Mouse (Mus musculus): ENCODE measurements at regions not wholly inside any gene's neighbourhood (a gene's known extent, or its start where the extent isn't known, plus 50 kb on each side); places are given as distances from the start of the nearest gene placed in this dataset.

DNA sequence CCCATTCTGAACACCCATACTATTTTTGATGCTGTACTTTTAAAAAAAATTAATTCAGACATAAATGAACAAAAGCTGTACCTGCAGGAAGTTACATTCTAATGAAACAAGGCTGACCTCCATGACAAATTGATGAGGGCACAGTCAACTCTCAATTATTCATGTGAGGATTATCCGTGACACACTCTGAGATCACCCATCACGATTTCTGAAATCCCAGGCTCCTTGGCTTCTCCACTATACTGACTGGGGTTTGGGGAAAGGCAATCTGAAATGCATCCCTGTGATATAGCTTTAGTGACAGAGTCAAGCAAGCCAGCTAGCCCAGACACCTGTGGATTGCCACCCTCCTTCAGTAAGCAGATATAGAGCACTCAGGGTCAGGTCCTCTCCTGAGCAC, 320.9 kb upstream of the Arid1b start:
- no peak for DNase-seq (ENCODE audit: low read depth)

DNA sequence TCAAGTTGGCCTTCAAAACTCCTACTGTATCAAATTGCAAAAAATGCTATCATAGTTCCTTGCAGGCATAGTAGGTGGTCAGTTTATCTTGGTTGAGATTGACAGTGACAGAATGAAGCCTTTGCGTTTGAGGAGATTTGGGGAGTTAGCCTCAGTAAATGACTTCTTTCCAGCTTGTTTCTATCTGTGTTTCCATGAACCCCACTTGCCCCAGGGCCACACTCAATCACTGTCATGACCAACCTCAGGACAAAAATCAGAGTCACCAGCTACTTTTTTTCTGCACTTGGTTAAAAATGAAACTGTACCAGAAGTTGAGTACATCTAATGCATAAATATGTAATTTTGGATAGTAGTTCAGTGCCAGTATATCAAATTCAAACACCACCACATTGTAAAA, 287.7 kb upstream of the Arid1b start:
- no peak for DNase-seq (ENCODE audit: low read depth)

DNA sequence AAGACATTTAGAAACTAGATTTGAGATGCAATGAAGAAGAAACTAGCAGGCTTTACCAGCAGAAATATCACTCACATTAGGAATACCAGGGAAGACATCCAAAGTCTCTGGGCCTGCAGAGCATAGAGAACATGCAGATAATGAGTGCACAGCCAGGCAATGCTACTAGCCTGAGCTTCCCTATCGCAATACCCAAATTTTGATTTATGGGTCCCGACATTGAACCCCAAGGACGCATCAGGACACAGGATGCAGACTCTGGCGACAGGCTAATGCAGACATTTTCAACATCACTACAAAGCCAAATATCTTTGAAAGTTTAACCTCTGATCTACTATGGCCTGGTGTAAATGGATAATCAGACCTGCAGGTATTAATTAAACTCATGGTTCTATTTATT, 273.1 kb upstream of the Arid1b start:
- no peak for DNase-seq (ENCODE audit: low read depth)

DNA sequence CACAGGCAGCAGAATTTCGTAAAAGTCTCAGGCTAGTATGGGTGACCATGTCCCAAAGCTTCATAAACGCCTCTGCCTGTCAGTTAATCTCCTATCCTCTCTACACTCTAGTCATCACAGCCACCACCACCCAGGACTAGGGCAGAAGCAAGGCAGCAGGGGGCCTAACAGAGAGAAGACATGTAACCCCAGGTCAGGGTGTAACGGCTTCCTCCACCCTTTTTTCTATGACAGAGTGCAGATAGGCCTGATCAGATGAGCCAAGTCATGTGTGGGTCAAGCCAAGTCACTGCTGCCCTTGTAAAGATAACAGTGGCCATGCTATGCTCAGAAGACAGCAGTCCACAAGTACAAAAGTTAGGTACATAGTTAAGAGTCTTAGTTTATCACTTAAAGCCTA, 270.1 kb upstream of the Arid1b start:
- DNase-seq (ENCODE audit: low read depth): no peak

DNA sequence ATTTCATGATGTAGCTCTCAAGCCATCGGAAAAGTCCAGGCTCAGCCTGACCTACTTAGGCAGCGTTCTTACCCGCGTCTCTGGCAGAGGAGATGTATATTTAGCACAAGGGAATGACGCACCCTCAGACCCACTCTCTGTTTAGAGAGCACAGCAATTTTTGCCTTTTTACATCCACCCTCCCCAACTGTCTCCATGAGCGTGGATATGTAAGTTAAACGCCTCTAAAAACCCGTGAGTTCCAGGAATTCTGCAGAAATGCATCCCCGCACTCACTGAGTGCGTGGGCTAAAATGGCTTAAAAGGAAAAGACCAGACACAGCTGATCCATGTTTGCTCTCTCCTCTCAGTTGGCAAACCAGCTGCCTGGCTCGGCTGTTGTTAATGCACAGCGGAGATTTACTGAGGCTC, 267.8 kb upstream of the Arid1b start:
- DNase-seq (ENCODE audit: low read depth): no peak

DNA sequence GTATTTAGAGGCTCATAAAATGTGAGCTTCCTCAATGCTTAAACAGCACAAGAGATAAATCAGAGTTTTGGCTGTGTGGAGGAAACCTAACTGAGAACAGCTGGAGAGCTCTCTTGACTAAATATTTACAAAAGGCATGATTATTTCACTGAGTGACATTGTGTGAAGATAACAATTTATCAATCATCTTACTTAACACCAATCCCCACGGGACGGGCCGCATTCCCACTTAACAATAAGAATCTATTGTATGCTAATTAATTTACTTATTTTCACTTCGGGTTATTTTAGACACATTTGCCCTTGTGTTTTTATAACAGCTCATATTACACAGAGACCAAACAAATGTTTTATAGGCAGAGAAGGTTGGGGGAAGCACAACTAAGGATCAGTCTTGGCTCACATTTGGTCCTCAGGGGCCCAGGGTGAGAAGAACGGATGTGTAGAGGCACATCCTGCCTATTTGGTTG, 259.7 kb upstream of the Arid1b start:
- DNase-seq (ENCODE audit: low read depth): no peak

DNA sequence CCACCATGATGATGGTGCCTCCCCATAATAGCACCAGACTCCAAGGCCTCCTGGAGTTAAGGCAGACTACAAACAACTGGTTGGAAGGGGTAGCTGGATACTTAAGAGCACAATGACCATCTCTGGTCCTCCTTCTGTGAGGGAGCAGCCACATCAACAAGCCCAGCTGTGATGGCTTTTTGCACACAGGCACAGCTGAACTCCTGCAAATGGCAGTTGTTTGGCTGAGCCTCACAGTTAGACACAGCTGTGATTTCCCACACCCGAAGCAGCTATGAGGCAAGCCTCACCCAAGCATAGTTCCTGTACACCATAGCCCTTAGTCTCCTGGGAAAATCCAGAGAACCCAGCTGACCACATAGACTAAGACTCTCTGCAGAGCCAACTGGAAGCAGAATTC, 258.9 kb upstream of the Arid1b start:
- no peak for DNase-seq (ENCODE audit: low read depth)

DNA sequence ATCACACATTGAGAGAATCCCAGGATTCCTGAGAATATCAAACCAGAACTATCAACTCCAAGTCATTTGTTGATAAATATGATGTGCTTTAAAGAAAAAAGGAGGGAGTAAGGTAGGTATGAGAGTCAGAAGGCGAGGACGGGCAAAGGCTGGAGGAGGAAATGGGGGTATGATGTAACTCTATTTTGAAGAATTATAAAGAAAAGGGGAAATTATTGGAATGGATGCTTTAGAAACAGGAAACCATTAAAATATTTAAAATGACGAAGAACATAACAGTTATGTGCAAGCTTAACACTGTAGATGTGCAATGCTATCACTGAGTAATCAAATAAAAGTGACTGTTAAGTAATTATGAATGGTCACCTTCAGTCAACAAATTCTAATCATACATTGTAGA, 257.4 kb upstream of the Arid1b start:
- DNase-seq (ENCODE audit: low read depth): no peak

DNA sequence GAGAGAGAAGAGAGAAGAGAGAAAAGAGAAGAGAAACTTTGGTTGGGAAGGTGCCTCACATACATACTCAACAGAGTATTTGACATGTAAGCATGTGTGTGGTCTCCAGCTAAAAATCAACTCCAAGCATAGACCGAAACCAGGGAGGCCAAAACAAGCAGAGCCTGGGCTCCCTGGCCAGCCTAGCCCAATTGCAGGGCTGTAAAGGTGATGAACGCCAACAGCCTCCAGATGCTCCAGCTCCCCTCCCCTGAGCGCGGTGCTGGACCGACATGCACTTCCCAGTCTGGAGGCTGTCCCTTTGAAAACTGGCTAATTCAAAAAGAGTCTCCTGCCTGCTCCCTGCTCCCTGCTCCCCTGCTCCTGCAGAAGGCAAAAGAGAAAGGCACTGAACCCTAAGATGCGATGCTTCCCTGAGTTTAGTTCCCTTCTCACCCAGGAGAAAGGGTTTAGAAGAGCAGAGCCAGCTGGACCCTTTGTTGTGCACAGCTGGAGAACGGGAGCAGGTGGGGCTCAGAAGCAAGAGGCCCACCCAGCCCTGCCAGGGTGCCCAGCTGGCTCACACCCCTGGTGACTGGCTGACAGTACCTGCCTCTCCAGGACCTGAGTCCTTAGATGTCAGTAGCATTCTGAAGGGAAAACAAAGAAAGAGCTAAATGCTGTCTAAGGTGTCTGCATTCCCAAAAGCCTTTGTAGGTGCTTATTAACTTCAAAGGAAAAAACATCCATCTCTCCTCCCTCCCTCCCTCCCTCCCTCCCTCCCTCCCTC, 255.2 kb upstream of the Arid1b start:
- DNase-seq (ENCODE audit: low read depth): no peak

DNA sequence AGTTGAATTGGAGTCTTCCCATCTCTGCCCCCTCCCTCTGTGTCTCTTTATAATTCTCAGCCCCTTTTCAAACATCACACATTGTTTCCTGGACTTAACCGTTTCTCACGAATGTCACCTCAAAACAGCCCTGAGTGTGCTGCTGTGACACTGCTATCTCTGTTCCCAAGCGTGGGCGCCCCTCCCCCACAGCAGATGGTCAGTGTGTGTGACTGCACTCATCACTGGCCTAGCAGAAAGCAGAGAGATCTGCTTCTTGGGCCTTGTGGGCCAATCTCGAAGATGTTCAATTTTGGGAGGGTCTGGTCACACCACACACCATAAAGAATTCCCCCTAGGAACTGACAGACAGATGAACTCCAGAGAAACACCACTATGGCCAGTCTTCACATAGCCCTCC, 253.3 kb upstream of the Arid1b start:
- DNase-seq (ENCODE audit: low read depth): no peak

DNA sequence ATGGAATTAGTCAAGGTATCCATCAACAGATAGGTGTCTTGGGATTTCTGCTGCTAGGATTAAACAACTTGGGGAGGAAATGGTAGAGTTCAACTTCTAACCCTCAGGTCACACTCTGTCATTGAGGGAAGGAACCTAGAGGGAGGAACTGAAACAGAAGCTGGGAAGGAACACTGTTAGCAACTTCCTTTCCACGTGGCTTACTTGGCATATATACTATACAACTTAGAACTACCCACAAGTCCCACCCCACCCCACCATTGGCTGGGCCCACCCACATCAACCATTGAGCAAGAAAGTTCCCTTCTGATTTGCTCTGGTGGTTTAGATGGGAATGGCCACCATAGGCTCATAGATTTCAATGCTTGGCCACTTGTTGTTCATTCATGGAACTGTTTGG, 251.8 kb upstream of the Arid1b start:
- DNase-seq (ENCODE audit: low read depth): no peak

DNA sequence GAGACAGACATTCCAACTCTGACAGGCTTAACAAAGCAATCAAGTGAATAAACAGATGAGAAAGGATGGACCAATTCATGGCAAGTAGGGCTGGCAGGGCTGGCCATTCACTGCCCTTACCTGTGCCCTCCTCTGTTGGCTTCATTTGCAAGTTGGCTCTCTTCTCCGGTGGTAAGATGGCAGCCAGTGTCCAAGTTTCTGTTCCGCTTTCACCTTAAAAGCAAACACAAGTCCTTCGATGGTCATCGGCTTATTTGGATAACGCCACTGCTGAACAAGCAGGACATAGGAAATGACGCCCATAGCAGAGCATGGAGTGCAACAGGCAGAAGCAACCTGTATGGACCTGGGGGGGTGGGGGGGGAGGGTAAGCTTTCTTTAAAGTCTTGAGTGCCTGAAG, 231.2 kb upstream of the Arid1b start:
- DNase-seq (ENCODE audit: low read depth): no peak

DNA sequence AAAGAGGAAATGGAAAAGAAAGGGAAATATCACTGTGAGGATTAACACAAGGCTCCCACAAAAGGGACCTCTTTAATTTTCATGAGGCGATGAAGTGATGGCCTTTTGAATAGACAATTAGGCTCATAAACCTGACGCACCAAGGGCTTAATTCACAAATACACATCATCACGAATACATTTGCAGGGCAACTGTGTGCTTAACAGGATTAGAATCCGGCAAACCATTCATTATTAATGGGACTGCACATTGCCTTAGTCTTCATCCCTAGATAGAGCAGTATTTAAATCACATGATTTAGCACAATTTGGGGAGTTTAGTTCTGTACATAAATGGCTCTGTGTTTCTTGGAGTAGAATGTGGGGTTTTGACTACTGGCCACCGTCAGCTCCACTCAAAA, 228.4 kb upstream of the Arid1b start:
- no peak for DNase-seq (ENCODE audit: low read depth)

DNA sequence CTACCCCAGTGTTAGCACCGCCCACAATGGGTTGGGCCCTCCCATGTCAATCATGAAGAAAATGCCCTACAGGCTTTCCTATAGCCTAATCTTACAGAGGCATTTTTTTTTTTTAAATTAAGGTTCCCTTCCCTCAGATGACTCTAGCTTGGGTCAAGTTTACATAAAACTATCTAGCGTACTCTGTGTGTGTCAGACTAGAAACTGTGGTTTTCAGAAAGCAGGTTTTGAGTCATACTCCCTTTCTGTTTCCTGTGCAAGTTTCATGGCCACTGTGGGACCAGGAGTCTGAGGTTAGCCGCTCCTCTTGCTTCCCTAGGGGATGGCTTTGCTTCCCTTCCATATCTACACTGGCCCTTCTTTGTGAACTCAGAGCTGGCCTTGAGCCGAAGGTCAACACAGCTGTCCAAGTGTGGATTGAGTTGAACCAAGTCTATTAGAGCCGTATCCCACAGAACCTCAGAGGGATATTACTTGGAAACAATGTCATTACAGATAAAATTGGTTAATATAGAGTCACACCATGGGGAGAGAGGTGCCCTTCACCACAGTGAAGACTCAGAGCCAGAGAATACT, 226.1 kb upstream of the Arid1b start:
- no peak for DNase-seq (ENCODE audit: low read depth)

DNA sequence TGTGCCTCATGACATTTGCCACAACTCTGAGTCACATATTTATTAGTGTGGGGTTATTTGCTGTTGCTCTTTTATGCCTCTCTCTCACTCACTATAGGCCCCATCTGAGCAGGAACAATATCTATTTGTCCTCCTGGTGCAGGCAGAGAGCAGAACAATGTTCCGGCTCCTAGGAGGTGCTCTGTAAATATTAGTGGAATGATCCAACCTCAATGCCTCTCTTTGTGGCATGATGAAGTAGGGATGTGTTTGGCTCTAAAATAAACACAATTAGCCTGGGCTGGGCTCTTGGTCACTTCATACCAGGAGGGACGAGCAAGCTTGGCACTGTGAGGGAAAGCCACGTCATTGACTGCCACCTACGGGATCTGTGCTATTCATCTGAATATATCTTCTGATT, 224.8 kb upstream of the Arid1b start:
- no peak for DNase-seq (ENCODE audit: low read depth)

DNA sequence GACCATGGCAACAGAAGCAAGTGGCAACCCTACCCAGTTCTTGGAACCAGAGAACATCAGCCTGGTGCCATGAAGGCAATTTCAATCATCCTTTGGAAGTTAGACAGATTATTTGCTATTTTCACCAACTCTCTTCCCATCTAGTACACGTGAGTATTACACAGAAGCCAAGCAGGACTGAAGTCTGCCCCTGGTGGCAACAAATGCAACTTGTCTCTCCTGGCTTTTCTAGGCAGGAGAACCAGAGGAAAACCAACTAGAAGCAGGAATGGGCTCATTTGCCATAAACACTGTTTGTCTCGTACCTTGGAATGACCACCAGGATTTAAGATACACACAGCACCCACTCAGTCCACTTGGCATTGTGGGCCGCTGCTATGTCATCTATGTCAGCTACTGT, 224.1 kb upstream of the Arid1b start:
- DNase-seq (ENCODE audit: low read depth): no peak

DNA sequence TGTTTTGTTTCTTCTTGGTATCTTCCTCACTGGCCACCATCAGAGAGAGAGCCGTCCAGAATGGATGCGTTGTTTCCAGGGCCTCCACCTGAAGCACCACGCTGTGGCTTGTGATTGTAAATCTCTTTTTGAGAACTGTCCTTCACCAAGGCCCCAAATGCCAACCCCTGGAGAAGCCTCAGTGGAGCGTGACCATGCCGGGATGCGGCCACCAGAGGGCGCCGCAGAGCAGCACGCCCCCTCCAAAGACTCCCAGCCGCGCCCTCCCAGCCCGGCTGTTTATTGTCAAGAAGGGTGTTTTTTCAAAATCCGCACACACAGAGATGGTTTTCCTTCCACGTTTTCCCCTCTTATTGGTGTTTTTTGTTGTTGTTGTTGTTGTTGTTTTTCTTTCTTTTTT, 216.0 kb upstream of the Arid1b start:
- DNase-seq (ENCODE audit: low read depth): peak; percentile 22

DNA sequence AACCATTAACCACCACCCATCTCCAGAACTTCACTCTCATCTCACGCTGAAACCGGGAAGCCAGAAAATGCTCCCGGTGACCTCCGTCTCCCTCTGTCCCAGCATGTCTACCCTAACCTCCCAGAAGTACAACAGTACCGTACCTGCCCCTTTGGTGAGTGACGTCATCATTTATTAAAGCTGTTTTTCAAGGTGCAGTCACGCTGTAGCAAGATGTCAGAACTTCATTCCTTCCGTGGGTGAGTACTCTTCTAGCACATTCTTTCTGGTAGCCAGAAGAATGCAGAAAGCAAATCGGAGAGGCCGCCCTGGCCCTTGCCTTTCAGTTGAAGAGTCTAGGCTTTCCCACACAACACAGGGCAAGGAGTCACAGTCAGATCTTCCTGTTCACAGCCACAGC, 215.1 kb upstream of the Arid1b start:
- no peak for DNase-seq (ENCODE audit: low read depth)

DNA sequence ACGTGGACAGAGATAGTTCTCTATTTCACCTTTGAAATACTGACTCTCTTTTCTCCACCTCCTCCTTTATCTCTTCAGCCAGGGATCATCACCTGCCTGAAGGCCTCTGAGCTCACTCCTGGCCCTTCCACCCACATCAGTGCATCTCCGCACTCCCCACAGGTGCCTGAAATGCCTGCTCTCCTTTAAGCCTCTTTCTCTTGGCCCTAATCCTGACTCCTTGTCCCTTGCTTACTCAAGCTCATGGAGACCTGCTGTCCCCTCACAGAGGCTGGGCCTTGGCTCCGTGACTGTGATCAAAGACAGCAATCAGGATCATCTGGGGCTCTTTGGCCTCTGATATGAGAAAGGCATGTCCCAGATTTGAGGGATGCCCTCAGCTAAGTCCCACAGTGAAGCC, 212.5 kb upstream of the Arid1b start:
- DNase-seq (ENCODE audit: low read depth): no peak

DNA sequence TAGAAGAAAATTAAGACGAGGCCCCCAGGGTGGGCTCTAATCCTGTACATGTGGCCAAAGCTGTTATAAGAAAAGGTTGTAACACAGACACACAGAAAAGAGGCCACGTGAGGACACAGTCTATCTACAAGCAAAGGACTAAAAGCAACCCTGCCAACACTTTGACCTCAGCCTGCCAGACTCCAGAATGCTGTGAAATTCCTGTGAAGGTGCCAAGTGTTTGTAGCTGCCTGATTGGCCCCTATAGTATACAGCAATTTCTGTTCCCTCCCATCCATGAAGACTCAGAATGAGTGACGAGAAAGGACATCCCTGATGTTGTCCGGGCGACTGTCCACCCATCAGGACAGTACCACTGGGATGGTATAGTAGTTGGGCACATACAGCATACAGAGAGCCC, 209.8 kb upstream of the Arid1b start:
- no peak for DNase-seq (ENCODE audit: low read depth)

DNA sequence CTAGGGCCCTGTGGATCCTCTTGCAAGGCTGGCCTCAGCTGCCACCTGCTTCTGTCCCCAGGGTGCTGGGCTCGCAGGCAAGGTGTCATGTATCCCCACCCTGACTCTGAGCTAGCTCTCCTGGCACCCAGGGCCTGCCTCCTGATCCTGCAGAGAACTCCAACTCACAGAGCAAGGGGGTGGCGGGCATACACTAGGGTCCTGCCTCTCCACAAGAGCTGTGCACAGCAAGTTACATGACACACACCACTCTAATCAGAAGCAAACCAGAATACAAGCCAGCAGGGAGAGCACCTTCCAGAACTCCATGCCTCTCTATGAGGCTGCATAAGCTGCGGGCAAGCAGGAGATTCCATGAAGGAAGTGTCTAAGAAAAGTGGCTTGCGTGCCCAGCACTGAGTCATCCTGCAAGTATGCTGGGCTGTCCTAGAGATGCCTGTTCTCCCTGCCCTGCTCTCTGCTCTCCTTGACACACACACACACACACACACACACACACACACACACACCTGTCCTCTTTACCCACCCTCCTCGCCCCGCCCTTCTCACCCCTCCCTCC, 208.8 kb upstream of the Arid1b start:
- peak; percentile 29 for DNase-seq (ENCODE audit: low read depth)

DNA sequence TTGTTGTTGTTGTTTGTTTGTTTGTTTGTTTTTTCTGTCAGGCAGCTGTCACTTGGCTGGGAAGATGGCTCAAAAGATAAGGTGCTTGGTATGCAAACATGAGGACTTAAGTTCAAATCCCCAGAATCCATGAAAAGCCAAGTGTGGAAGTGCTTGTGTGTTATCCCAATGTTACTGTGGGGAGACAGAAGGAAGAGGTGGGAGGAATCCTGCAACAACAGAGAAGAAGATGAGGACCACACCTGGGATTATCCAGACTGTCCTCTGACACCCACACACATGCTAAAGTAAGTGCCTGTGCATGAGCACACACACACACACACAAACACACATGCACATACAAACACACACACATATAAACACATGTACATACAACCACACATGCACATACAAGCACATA, 207.6 kb upstream of the Arid1b start:
- DNase-seq (ENCODE audit: low read depth): no peak

DNA sequence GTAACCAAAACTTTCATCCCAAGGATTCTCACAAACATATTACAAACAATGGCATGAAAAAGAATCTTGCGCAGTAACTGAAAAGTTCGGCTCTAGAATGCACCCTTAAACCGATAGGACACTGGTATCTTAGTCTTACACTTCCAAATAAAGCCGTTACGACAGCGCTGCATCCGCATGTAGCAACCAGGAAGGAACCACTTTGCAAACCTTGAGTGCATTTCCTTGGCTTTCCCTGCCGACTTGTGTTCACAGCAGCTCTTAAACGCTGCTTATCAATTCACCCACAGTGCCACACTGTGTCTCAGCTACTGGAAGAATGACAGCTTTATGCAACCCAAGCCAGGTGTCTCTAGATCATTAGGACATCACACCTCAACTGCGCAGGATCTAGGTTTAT, 202.3 kb upstream of the Arid1b start:
- no peak for DNase-seq (ENCODE audit: low read depth)

DNA sequence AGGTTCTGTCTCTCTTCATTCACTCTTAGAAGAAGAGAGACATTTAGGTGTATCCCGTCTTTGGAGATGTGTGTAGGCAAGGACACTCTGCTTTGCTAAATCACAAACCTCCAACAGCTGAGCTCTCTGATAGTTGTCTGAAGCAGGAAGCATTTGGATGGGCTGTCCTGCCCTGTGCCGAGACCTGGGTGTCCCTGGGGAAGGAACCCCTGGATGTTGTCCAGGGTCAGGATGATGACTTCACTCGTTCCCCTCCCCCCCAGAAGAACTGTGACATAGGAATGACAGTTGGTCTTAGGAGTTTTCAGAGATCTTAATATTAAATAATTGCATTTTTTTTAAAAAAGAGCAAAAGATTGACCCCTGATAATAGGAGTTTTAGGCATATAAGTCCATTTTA, 197.9 kb upstream of the Arid1b start:
- DNase-seq (ENCODE audit: low read depth): no peak

Measured in fibroblast of lung, adult 2 months (primary cell).